Mouse (Mus musculus): ENCODE data around the gene Nat14.
"Not testable (repeated sequence)": the region's sequence is repeated elsewhere in the genome, so short reads cannot be mapped to it uniquely, and the experiment has no call there.

Gene Nat14

GRCm38 (mm10) chr7:4921824-4922482 is at the start of gene Nat14:
TSS of gene Nat14 (plus strand) at chr7:4922028.
- no peak for DNase-seq (ENCODE audit: low spot score)

- DNase-seq (ENCODE audit: low spot score): peak; percentile 92
Observed at GRCm38 (mm10) chr7:4876753-4877221, 45.0 kb upstream of the Nat14 start, which contains the start of gene Isoc2a. TSS of gene Isoc2a (plus strand) at chr7:4877153.

- DNase-seq (ENCODE audit: low spot score): no peak
Observed at GRCm38 (mm10) chr7:4877226-4877625, 44.6 kb upstream of the Nat14 start.

GRCm38 (mm10) chr7:4878186-4878585 is 43.6 kb upstream of the Nat14 start:
- no peak for DNase-seq (ENCODE audit: low spot score)

- not testable (repeated sequence) for DNase-seq (ENCODE audit: low spot score)
Observed at GRCm38 (mm10) chr7:4879036-4879435, 42.8 kb upstream of the Nat14 start.

GRCm38 (mm10) chr7:4886680-4887079 is 35.1 kb upstream of the Nat14 start:
- DNase-seq (ENCODE audit: low spot score): no peak

GRCm38 (mm10) chr7:4895186-4895585 is 26.6 kb upstream of the Nat14 start:
- no peak for DNase-seq (ENCODE audit: low spot score)

- DNase-seq (ENCODE audit: low spot score): no peak
Observed at GRCm38 (mm10) chr7:4898851-4899648, 22.8 kb upstream of the Nat14 start.

- no peak for DNase-seq (ENCODE audit: low spot score)
Observed at GRCm38 (mm10) chr7:4899649-4900522, 21.9 kb upstream of the Nat14 start.

- DNase-seq (ENCODE audit: low spot score): no peak
Observed at GRCm38 (mm10) chr7:4900523-4900851, 21.3 kb upstream of the Nat14 start.

GRCm38 (mm10) chr7:4901171-4901570 is 20.7 kb upstream of the Nat14 start:
- peak; percentile 46 for DNase-seq (ENCODE audit: low spot score)

GRCm38 (mm10) chr7:4902404-4902803 is 19.4 kb upstream of the Nat14 start:
- DNase-seq (ENCODE audit: low spot score): no peak

- DNase-seq (ENCODE audit: low spot score): no peak
Observed at GRCm38 (mm10) chr7:4906466-4906950, 15.3 kb upstream of the Nat14 start, which contains the start of gene Gm36210. TSS of gene Gm36210 (minus strand) at chr7:4906516.

- no peak for DNase-seq (ENCODE audit: low spot score)
Observed at GRCm38 (mm10) chr7:4911561-4911960, 10.3 kb upstream of the Nat14 start.

- DNase-seq (ENCODE audit: low spot score): no peak
Observed at GRCm38 (mm10) chr7:4912248-4912647, 9.6 kb upstream of the Nat14 start.

- DNase-seq (ENCODE audit: low spot score): peak; percentile 96
Observed at GRCm38 (mm10) chr7:4915007-4915665, 6.7 kb upstream of the Nat14 start, which contains the start of gene Zfp628. TSS of gene Zfp628 (plus strand) at chr7:4915217.

GRCm38 (mm10) chr7:4915669-4916416 is 6.0 kb upstream of the Nat14 start:
- no peak for DNase-seq (ENCODE audit: low spot score)

- DNase-seq (ENCODE audit: low spot score): no peak
Observed at GRCm38 (mm10) chr7:4917494-4917893, 4.3 kb upstream of the Nat14 start.

- no peak for DNase-seq (ENCODE audit: low spot score)
Observed at GRCm38 (mm10) chr7:4918681-4919080, 3.1 kb upstream of the Nat14 start.

GRCm38 (mm10) chr7:4919096-4919495 is 2.7 kb upstream of the Nat14 start:
- no peak for DNase-seq (ENCODE audit: low spot score)

GRCm38 (mm10) chr7:4919971-4920370 is 1.9 kb upstream of the Nat14 start:
- no peak for DNase-seq (ENCODE audit: low spot score)

All from c-Kit-positive CD71-positive TER-119-positive erythroid progenitor cells, embryonic 14.5 days (primary cell).